Mouse (Mus musculus) adrenal gland (tissue): ENCODE results near the gene Cacna1c.

Experiments used
- intact Hi-C: fragments of 180-260 bp; cut with DNase I; formaldehyde crosslinking; loops from one replicate; pipeline ENCODE4 v1.15.1; 2025

Gene Cacna1c

GRCm38 (mm10) chr6:119068650-119069049, 127.6 kb downstream of the Cacna1c start:
- intact Hi-C loops, result no loop called here

GRCm38 (mm10) chr6:119064961-119065360, 131.3 kb downstream of the Cacna1c start:
- intact Hi-C loops, result no loop called here

- intact Hi-C loops, result no loop called here
These were observed 131.8 kb downstream of the Cacna1c start for GRCm38 (mm10) chr6:119064430-119064829.

- intact Hi-C loops, result no loop called here
These were observed 133.5 kb downstream of the Cacna1c start for GRCm38 (mm10) chr6:119062695-119063094.

GRCm38 (mm10) chr6:119058896-119059295, 137.3 kb downstream of the Cacna1c start:
- intact Hi-C loops, result loop anchor here (5.0 kb wide), 1 partner anchor 33 kb away; no protein-coding TSS in a partner anchor

- intact Hi-C loops, result loop anchor here (5.0 kb wide), 1 partner anchor 34 kb away; no protein-coding TSS in a partner anchor
These were observed 137.8 kb downstream of the Cacna1c start for GRCm38 (mm10) chr6:119058461-119058860.

- intact Hi-C loops, result loop anchor here (5.0 kb wide), 1 partner anchor 35 kb away; no protein-coding TSS in a partner anchor
These were observed 139.1 kb downstream of the Cacna1c start for GRCm38 (mm10) chr6:119057076-119057479.

- intact Hi-C loops, result no loop called here
These were observed 143.4 kb downstream of the Cacna1c start for GRCm38 (mm10) chr6:119052801-119053200.

- intact Hi-C loops, result no loop called here
These were observed 143.9 kb downstream of the Cacna1c start for GRCm38 (mm10) chr6:119052366-119052765.

- intact Hi-C loops, result no loop called here
These were observed 144.5 kb downstream of the Cacna1c start for GRCm38 (mm10) chr6:119051721-119052120.

- intact Hi-C loops, result no loop called here
These were observed 148.9 kb downstream of the Cacna1c start for GRCm38 (mm10) chr6:119047340-119047739.

GRCm38 (mm10) chr6:119045498-119045897, 150.7 kb downstream of the Cacna1c start:
- intact Hi-C loops, result no loop called here

- intact Hi-C loops, result no loop called here
These were observed 152.1 kb downstream of the Cacna1c start for GRCm38 (mm10) chr6:119044148-119044547.

- intact Hi-C loops, result no loop called here
These were observed 153.4 kb downstream of the Cacna1c start for GRCm38 (mm10) chr6:119042803-119043202.

GRCm38 (mm10) chr6:119040961-119041360, 155.3 kb downstream of the Cacna1c start:
- intact Hi-C loops, result no loop called here

GRCm38 (mm10) chr6:119039815-119040214, 156.4 kb downstream of the Cacna1c start:
- intact Hi-C loops, result no loop called here

- intact Hi-C loops, result no loop called here
These were observed 156.9 kb downstream of the Cacna1c start for GRCm38 (mm10) chr6:119039293-119039692.

GRCm38 (mm10) chr6:119037815-119038214, 158.4 kb downstream of the Cacna1c start:
- intact Hi-C loops, result no loop called here

GRCm38 (mm10) chr6:119037047-119037446, 159.2 kb downstream of the Cacna1c start:
- intact Hi-C loops, result no loop called here

- intact Hi-C loops, result no loop called here
These were observed 160.9 kb downstream of the Cacna1c start for GRCm38 (mm10) chr6:119035361-119035760.

- intact Hi-C loops, result no loop called here
These were observed 161.3 kb downstream of the Cacna1c start for GRCm38 (mm10) chr6:119034947-119035346.

- intact Hi-C loops, result no loop called here
These were observed 168.3 kb downstream of the Cacna1c start for GRCm38 (mm10) chr6:119027880-119028279.

GRCm38 (mm10) chr6:119022850-119023249, 173.4 kb downstream of the Cacna1c start:
- intact Hi-C loops, result no loop called here

- intact Hi-C loops, result no loop called here
These were observed 175.0 kb downstream of the Cacna1c start for GRCm38 (mm10) chr6:119021226-119021625.
